Mouse (Mus musculus): ENCODE data around the gene Cyth1.

The Cyth1 gene

DNA sequence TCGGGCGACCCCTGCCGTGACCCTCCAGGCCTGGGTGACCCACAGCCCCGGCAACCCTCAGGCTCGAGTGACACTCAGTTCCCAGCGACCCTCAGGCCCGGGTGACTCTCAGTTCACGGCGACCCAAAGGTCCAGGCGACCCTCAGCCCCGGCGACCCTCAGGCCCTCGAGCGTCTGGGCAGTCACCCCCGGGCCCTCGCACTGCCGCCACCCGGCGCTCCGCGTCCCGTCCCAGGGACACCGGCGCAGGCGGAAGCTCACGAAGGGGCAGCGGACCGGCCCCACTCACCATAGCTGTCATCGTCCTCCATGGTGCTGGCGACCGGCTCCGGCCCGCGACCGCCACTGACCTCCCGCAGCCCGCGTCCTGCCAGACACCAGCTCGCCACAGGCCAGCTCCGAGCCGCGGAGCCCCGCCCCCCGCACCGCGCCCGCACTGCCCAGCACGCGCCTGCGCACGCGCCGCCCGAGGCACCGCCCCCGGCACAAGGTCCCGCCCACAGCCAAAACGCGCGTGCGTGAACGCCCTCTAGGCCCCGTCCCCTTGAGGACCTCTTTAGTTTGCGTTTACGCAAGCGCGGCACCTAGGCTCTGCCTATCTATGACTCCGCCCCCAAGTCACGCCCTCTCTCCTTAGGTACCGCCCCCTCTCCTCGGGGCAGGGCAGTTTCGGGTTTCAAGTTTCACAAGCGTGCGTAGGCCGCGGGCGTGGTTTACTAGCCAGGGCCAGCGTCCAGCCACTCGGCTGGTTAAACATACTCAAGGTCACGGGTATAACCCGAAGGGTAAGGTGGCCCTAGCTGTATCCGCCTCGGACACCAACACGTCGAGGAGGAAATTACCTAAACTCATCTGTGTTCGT lies at the start of gene Cyth1:
Cyth1 (minus strand) TSS at position 443 of the 862 bp plus-strand sequence.
- in situ Hi-C loops (cut with MboI; ENCODE audit: unreplicated experiment in 2 of 2), result loop anchor here in 1 of 2 experiments (10.0 kb wide), 1 partner anchor 284 kb away; no protein-coding TSS in a partner anchor

DNA sequence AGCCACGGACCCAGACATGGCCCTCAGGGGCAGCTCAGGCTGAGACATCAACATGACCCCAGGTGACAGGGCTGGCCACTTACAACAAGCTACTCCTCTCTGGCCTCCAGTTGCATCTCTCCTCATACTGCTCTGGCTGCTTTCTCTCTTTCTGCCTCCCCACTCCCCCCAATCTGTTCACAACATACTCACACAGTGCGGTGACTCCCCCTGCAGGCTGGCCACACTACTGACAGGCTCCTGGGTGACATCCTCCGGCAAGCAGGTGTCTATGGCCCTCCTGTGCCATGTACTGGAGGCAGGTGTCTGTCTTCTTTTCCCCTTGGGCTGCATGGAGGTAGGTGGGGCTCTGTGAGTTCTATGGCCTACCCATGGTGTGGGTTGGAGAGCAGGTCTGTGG lies 49.6 kb upstream of the Cyth1 start:
- in situ Hi-C loops (cut with MboI; ENCODE audit: unreplicated experiment in 2 of 2), result no loop called here

DNA sequence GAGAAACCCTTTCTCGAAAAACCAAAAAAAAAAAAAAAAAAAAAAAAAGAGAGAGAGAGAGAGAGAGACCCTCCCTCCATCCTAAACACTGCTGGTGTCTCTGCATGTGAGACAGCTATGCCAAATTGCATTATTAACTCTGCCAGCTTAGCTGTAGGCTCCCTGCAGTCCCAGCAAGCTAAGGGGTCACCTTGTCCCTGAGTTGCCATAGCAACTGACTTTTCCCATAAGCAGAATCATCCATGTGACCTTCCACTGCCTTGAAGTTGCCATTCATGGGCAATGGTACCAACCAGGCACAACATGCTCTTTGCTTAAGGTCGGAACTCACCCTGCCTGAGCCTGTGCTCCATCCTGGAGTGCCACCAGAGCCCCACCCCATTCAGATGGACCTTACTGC lies 46.6 kb upstream of the Cyth1 start:
- in situ Hi-C loops (cut with MboI; ENCODE audit: unreplicated experiment in 2 of 2), result no loop called here

DNA sequence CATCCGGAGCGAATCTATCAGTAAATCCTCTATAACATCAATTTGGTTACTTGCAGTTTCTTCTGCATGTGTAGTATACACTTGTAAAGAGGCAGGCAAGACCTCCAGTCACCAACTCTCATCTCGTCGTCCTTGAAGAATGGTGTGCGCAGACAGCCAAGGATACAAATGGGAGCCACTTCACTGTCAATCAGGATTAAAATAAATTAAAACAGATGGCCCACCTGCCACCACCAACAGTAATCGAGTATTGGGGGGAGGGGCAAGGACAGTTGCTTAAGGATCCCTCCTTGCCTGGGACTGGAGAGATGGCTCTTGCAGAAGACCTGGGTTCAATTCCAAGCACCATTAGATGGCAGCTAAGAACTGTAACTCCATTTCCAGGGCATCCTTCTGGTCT lies 44.3 kb upstream of the Cyth1 start:
- in situ Hi-C loops (cut with MboI; ENCODE audit: unreplicated experiment in 2 of 2), result no loop called here

DNA sequence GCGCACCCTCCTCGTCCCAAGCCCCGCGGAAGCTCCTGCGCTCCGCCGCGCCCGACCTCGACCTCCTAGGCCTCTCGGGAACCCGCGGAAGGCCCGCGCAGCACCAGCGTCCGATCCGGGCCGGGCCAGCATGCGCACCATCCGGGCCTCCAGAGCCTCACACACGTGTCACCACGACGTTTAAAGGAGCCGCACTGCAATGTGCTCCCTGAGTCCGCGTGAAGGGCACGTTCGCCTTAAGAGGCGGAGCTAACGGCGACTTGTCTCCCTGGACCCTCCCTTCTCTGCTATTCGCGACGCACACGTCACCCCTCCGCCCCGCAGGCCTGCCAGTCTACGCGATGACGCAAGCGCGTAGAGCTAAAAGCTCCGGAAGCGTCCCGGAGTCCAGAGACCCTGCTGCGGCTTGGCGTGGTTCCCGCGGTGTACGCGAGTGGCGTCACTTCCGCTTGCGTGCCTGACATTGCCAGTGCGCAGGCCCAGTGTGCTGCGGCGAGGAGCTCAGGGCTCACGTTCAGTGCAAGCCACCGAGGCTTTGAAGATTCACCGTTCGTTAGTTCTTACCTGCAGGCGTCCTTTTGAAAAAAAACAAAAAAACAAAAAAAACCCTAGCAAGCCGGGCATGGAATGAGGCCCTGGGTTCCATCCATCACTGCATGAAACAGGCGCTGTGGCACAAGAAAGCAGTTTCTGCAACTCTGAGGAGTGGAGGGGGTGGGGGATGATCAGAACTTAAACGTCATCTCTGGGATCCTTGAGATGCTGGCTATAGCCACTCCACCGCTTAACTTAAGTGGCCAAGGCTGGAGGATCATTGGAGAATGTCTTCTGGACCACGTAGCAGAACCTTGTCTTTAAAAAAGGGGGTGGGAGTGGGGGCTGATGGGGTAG lies 41.9 kb upstream of the Cyth1 start, which contains the start of gene Usp36:
Usp36 (minus strand) TSS at position 246 of the 891 bp plus-strand sequence.
- in situ Hi-C loops (cut with MboI; ENCODE audit: unreplicated experiment in 2 of 2), result no loop called here

DNA sequence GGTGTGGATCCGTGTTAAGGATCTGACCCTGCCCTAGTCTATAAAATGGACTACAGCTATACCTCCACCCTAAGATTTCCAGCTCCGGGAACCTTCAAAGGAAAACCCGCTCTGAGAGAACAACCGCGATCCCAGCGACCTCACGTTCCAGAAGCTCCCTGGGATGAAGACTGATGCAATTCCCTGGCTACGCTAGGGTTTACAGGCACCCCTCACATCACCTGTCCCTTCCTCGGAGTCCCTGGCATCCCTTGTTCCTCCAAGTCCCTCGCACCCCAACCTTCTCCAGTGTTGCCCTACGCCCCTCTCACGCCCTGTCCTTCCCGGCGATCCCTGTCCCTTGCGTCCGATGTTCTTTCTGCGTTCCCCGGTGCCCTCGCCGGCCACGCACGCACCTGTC lies 41.2 kb upstream of the Cyth1 start:
- in situ Hi-C loops (cut with MboI; ENCODE audit: unreplicated experiment in 2 of 2), result no loop called here

- in situ Hi-C loops (cut with MboI; ENCODE audit: unreplicated experiment in 2 of 2), result no loop called here
Observed at GRCm38 (mm10) chr11:118289037-118289511, 40.7 kb upstream of the Cyth1 start.

DNA sequence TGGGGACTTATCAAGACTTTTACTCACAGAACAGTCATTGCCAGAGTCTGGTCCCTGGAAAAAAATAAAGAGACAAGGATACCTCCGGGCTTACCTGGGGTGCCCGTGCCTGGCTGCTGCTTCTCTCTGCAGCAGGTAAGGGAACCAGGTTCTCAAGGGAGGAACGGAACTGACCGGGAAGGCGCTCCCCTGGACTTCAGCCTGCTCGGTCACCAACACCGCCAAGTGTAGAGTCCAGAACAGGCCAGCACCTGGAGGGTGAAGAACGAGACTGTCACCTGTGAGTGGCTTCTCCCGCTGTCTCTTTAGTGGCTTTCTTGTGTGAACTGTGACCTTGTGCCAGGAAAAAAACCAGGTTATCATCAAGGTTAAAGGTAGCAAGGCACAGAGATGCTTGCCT lies 39.2 kb upstream of the Cyth1 start:
- in situ Hi-C loops (cut with MboI; ENCODE audit: unreplicated experiment in 2 of 2), result no loop called here

DNA sequence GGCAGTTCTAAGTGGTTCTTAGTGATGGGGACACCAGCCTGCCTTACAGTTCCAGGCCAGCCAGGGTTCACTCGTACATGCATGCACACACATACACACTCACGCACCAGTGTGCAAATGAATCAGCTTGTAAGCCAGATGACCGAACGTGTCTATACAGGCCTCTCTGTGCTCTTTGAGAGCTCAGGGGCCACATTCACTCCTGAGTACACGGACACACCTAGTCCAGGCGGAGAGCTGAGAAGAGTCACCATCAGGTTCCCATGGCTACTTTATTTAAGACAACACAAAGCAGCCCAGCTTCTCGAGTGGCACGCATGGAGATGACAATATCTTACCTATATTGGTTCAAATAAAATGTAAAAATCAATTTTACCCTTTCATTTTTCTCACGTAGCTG lies 38.0 kb upstream of the Cyth1 start:
- in situ Hi-C loops (cut with MboI; ENCODE audit: unreplicated experiment in 2 of 2), result no loop called here

GRCm38 (mm10) chr11:118285791-118286190 lies 37.4 kb upstream of the Cyth1 start:
- in situ Hi-C loops (cut with MboI; ENCODE audit: unreplicated experiment in 2 of 2), result no loop called here

- in situ Hi-C loops (cut with MboI; ENCODE audit: unreplicated experiment in 2 of 2), result no loop called here
Observed at GRCm38 (mm10) chr11:118280218-118280617, 31.8 kb upstream of the Cyth1 start.

- in situ Hi-C loops (cut with MboI; ENCODE audit: unreplicated experiment in 2 of 2), result loop anchor here in 1 of 2 experiments (10.0 kb wide), 1 partner anchor 172 kb away; no protein-coding TSS in a partner anchor
Observed at GRCm38 (mm10) chr11:118276328-118276727, 27.9 kb upstream of the Cyth1 start.

DNA sequence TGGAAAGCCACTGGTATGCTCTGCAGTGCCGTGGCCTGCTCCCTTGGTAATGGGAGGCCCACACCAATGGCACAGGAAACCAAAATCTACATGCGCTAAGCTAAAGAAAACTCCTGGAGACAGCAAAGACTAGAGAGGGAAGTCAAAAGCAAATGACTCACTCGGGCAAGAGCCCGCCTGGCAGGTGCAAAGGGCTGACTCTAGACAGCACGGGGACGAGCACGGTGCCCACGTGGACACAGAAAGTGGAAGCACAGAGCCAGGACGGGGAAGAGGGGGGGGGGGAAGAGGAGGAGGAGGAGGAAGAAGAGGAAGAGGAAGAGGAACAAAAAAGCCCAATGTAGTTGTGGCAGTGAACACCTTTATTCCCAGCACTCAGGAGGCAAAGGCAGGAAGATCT lies 26.7 kb upstream of the Cyth1 start:
- in situ Hi-C loops (cut with MboI; ENCODE audit: unreplicated experiment in 2 of 2), result loop anchor here in 1 of 2 experiments (10.0 kb wide), 1 partner anchor 170 kb away; no protein-coding TSS in a partner anchor

DNA sequence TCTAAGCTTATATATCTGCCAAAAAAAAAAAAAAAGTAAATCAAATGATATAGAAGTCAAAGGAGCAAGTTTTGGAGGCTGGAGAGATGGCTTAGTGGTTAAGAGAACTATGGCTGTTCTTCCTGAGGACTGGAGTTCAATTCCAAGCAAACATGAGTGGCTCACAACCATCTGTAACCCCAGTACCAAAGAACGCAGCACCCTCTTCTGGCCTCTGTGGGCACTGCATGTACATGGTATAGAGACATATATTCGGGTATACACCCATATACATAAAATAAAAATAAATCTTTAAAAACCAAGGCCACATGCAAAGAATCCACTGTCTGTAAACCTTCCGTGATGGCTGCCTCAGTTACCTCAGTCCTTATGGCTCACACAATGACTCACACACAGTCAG lies 21.4 kb upstream of the Cyth1 start:
- in situ Hi-C loops (cut with MboI; ENCODE audit: unreplicated experiment in 2 of 2), result loop anchor here (10.0 to 25.0 kb wide), 3 partner anchors 95 to 408 kb away; partner anchors contain the start of genes Tha1 (in 1 of the 2) and Tmem235 (in 1 of the 2)

- in situ Hi-C loops (cut with MboI; ENCODE audit: unreplicated experiment in 2 of 2), result loop anchor here in 1 of 2 experiments (10.0 to 25.0 kb wide), 2 partner anchors 92 to 404 kb away; partner anchors contain the start of genes Tha1 and Tmem235
Observed at GRCm38 (mm10) chr11:118266666-118267046, 18.3 kb upstream of the Cyth1 start.

DNA sequence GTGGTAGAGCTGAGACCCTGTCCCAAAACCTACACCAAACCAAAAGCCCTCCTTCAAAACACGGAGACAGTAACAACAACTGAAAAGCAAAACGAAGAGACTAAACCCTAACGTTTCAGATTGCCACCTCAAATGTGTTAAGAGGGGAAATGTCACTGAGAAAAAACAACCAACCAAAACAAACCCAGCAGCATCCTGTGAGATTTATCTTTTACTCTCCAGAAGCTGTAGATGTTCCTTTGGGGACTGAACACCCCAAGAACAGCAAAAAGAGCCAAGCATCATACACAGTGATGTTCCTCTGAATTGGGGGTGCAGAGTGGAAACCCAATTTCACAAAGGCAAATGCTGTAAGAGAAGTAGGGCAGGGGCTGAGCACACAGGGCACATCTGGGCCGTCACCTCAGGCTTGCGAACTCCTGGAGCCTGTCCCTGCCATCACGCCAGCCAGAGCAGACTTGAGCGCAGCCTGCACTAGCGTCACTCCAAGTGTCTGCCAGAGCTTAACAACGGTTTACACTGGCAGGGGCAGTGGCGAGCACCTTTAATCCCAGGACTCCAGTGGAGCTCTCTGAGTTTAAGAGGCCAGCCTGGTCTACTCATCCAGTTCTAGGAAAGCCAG lies 17.8 kb upstream of the Cyth1 start:
- in situ Hi-C loops (cut with MboI; ENCODE audit: unreplicated experiment in 2 of 2), result loop anchor here in 1 of 2 experiments (10.0 to 25.0 kb wide), 2 partner anchors 91 to 404 kb away; partner anchors contain the start of genes Tha1 and Tmem235

DNA sequence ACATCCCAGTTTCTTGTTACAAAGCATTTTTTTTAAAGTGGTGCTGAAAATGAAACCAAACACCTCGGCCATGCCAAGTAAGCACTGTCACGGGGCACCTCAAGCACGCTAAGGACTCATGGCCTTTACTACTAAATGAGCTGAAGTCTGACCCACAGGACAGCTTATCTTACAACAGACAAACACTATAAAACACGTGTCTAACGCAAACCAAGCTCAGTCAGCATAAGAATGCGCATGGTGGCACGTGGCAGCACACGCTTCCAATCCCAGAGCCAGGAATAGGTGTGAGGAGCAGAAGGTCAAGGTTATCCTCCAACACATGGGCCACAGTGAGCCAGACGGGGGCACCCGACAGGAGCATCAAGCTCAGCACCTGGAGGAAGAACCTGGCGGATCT lies 17.2 kb upstream of the Cyth1 start:
- in situ Hi-C loops (cut with MboI; ENCODE audit: unreplicated experiment in 2 of 2), result loop anchor here in 1 of 2 experiments (10.0 to 25.0 kb wide), 2 partner anchors 91 to 403 kb away; partner anchors contain the start of genes Tha1 and Tmem235

DNA sequence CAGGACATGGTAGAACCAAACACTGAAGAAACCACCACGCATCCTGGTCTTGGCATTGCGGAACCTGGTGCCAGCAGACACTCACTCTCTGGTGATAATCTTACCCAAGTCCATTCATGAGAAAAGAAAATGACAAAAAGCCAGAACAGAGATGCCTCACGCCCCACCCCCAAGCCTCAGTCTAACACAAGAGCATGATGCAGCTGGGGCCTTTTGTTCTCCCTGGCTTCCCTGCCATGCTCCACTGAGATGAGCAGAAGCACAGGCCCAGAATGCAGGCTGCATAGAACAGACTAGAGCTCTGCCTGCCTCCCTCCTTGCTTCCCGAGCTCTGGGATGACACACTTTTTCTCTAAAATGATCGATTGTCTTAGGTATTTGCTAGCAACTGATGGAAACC lies 14.8 kb upstream of the Cyth1 start:
- in situ Hi-C loops (cut with MboI; ENCODE audit: unreplicated experiment in 2 of 2), result loop anchor here in 1 of 2 experiments (10.0 to 25.0 kb wide), 2 partner anchors 88 to 401 kb away; partner anchors contain the start of genes Tha1 and Tmem235

DNA sequence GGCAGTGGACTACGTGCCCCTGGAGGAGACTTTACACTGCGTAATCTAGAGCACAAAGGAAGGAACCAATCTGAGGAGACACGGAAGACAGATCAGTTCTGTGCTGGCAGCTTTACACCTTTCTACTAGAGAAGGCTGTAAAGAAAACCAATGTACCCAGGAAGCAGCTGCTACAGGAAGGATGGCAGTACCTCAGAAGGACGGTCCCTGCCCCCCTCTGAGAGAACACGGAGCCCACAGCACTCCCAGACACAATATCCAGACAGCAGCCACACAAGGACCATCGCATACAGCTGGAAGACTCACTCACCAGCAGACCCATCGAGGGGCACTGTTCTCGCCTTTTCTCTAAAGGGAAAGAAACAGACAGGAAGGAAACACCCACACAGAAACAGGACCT lies 11.7 kb upstream of the Cyth1 start:
- in situ Hi-C loops (cut with MboI; ENCODE audit: unreplicated experiment in 2 of 2), result loop anchor here in 1 of 2 experiments (10.0 to 25.0 kb wide), 2 partner anchors 85 to 398 kb away; partner anchors contain the start of genes Tha1 and Tmem235

- in situ Hi-C loops (cut with MboI; ENCODE audit: unreplicated experiment in 2 of 2), result loop anchor here in 1 of 2 experiments (25.0 kb wide), 1 partner anchor 397 kb away; the partner anchor contains the start of genes Tha1 and Tmem235
Observed at GRCm38 (mm10) chr11:118259580-118259979, 11.2 kb upstream of the Cyth1 start.
